Mouse (Mus musculus) CD4-positive helper T cell, adult 2 months (primary cell): ENCODE results near the gene Insrr.
"Not testable (repeated sequence)": the region's sequence is repeated elsewhere in the genome, so short reads cannot be mapped to it uniquely, and the experiment has no call there.

Source experiments
- DNase-seq: peaks from one replicate; pipeline ENCODE4 v3.0.0-alpha.2; 2012; ENCODE audit warnings: low read depth, missing footprints, low spot score

Gene Insrr

DNA sequence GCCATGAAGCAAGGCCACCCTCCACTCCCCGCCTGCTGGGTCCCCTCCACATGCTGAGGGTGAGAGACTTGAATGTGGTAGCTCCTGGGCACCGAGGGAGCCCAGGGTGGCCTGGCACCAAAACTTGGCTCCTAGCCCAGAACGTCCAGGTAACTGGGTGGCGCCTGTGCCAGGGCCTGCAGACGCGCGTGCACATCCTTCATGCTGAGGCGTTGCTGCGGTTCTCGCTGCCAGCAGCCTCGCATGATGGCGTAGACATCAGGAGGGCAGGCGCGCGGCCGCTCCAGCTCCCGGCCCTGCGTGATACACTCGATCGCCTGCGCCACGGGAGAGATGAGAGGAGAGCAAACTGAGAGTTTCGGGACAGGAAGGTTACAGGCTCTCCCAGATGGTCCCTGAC, 18.5 kb upstream of the Insrr start:
- no peak for DNase-seq

DNA sequence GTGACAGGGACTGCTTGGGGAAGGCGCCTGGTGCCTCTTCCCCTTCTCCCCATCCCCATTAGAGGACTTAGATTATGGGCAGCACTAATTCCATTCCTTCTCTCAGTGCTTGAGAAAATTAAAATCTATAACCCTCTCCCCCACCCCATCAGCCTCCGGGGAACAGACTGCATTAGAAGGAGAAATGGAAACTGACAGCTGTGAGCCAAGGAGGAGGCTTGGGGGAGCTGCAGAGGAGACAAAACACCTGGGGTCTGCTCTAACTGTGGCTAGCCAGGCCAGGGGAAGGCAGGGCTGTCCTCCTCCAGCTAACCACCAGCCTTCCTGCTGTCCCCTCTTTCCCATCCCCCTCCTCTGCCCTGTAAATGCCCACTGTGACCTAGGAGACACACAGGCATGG, 17.7 kb upstream of the Insrr start:
- DNase-seq = no peak

DNA sequence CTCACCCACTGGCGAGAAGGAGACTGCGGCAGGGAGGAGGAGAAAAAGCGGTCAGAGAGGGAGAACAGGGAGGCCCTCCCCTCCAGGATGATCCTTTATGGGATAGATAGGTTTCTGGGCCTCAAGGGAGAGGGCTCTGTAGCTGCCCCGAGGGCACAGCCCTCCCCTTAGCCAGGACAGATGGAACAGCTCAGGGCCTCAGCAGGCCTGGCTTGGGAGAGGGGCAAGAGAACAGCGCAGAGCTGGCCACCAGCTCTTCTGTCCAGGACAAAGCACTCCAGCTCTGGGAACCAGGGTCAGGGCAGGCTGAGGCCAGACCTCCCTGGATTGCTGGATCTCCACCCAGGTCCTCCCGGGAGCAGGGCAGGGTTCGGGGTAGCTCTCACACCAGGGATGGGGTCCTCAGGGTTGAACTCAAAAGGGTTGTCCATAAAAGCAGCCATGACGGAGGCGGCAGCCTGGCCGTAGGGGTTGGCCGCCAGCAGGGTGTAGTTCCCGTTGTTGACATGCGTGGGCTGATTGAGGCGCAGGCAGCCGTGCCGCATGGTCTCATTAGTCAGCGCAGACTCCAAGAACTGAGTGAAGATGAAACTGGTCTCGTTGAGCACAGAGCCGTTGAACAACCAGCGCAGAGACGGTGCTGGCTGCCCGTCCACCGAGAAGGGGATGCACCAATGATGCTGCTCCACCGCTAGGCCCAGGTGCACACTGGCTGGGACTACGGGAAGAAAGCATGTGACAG, 13.3 kb upstream of the Insrr start:
- DNase-seq = no peak

DNA sequence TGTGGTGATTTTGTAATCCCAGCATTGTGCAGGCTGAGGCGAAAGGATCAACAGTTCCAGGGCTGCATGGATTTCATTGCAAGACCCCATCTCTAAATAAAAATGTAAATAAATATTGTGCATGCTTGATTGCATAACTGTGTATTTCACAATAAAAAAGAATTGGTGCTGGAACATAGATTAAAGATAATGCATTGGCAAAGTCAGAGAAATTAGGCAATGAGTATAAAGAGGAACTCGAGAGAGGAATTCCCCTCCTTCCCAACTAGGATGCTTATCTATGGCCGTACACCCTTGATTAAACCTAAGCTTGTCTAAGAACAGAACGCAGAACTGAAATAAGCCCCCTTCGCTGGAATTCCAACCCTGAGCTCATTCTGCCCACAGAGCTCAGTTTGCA, 11.6 kb upstream of the Insrr start:
- no peak for DNase-seq

DNA sequence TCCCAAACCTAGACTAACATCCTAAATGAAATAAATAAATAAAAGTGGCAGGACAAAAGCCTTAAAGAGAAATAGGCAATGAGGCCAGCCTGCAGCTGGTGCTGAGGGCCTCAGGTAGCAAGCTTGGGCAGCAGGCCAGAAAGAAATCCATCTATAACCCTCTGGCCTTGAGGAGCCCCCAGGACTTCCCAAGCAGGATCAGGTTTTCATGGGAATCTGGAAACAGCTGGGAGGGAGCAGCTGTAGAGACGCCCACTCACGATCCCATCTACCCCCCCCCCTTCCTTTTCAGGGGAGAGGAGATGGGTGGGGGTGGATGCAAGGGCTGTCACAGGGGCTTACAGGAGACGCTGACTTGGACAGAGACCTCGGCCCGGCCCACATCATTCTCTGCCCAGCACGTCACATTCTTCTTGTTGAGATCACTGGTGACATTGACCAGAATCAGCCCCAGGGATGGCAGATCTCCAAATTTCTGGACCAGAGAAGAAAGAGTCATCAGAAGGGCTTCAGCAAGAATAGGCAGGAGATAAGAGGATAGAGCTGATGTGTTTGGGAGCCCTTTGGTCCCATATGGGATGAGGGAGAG, 11.0 kb upstream of the Insrr start:
- DNase-seq = no peak

DNA sequence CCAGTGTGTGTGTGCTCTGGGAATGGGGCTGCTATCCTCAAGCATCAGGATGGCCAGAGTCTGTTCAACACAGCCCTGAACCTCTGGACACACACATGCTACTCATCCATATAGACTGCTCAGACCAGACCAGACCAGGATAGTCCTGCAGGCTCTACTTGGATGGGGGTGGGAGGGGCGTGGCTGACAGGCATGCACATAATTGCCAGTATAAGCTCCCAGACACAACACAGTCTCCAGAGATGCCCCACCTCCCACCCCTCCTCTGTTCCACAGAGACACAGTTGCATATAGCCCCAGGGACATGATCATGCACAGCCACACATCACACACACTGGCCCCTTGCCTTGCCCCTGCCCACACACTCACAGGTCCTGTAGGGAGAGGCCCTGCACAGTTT, 7.5 kb upstream of the Insrr start:
- DNase-seq = no peak

DNA sequence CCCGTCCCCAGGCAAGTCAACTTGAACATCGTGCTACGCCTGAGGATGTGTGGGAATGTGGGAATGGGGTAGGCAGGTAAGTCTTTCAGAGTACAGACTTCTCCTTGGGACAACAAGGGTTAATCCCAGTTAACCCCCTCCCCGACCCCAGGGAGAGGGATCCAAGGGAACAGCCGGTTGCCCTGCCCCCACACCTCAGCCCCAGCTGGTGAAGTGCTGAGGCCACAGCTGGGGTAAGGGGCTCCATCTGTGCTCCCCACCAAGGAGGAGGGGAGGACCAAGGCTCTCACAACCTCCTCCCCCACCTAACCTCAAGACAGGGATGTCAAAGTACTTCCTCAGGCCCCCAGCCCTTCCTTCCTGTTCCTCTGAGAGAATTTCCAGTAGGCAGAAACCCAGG, 7.0 kb upstream of the Insrr start:
- DNase-seq = no peak

DNA sequence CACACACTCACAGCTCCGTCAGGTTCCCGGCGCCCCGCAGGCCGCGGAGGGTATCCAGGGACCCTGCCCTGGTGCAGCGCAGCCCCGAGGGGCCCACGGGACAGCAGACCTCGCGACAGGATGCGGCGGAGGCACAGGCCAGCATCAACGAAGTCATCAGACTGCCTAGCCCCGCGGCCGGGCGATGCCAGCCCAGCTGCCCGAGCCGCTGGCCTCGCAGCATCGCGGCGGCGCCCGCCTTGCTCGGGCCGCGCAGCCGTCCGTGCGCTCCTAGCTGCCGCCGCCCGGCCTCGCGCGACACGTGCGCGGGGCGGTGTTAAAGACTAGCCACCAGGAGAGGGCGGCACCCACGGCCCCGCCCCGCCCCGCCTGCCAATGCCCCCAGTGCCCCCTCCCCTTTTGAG, 1.8 kb upstream of the Insrr start, which contains the start of gene Ntrk1:
Gene Ntrk1, minus strand, starts transcription at position 241 of the 404 bp plus-strand sequence.
- no peak for DNase-seq

DNA sequence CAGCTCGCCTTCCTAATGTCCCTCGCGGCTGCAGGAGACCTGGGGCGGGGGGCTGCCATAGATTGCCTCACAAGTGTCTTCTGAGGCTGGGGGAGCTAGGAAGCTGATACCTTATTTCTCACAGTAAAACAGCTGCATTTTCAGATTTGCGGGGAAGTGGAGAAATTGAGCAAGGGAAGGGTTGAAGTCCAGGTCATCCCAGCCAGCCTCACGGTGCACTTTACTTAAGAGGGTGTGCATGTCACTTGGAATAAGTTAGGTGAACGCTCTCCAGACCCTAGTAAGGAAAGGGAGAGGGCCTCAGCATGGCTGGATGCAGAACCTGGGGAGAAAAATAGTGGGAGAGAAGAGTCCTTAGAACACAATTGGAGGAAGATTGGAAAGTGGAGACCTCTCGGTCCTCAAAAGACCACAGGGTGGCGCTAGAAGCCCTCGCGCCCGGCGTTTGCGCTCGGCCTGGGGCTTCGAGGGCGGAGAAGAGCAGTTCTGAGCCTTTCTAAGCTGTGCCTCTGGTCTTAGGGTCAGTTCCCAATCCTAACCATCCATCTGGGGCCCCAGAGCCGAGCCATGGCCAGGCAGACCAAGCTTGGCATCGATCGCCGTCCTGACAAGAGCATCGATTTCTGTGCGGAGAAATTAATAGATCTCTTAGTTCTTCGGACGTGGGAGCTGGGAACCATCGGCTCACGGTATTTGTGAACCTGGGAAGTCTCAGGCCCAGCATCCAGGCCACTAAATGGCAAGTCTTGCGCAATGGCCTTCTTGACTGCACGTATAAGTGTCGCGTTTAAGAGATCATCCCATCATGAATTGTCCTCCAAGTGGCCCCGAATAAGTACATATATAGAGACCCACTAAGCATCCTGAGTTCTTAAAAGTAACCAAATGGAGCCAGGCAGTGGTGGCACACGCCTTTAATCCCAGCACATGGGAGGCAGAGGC, 1.1 kb upstream of the Insrr start:
- DNase-seq = peak; percentile 59

DNA sequence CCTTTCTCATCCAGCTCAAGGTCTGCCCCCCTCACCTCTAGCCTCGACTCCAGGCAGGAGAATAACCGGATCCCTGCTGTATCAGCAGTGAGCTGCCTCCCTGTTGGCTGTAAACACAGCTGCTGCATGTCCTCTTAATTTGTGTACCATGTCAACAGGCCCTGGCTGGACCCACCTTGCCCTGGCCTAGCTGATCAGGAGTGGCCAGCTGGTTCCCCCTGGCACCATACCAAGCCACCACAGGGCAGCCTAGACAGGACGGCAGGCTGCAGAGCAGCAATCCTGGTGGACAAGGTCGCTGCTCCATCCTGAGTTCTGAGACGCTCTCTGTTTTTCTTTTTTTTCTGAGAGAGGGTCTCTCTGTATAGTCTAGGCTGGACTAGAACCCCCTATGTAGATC, 4.9 kb downstream of the Insrr start:
- DNase-seq = no peak

DNA sequence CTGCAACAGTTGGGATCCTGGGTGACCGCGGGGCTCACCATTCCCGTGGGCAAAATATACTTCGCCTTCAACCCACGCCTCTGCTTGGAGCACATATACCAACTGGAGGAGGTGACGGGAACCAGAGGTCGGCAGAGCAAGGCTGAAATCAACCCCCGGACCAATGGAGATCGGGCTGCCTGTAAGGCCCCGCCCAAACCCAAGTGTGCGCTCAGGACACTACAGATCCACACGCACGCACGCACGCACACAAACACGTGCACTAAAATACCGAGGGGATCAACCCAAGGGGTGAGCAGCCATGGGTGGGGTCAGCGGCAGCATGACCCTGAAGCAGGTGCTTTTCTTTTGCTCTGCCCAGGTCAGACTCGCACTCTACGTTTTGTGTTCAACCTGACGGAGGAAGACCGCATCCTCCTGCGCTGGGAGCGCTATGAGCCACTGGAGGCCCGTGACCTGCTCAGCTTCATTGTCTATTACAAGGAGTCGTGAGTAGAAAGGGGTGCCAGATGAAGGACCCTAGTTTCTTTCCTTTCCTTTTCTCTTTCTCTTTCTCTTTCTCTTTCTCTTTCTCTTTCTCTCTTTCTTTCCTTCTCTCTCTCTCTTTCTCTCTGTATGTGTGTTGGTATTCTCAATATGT, 7.4 kb downstream of the Insrr start:
- DNase-seq = peak; percentile 43

DNA sequence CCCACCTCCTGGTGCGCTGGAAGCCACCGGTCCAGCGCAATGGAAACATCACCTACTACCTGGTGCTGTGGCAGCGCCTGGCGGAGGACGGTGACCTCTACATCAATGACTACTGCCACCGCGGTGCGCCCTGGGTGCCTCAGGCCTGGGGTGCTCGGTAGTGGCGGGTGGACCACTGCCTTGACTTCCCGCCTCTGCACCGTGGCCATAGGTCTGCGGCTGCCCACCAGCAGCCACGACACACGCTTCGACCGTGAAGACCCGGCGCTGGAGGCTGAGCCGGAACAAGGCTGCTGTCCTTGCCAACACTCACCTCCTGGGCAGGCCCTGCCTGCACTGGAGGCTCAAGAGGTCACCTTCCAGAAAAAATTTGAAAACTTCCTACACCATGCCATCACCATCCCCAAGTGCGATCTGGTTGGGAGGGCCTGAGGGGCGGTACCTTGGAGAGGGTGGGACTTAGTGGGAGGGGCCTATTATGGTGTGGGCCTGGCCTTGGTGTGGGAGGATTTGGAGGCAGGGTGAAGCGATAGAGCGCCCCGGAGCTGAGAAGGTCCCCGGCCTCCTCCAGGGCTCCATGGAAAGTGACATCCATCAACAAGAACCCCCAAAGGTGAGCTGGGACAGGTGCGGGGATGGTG, 12.7 kb downstream of the Insrr start:
- DNase-seq = no peak

DNA sequence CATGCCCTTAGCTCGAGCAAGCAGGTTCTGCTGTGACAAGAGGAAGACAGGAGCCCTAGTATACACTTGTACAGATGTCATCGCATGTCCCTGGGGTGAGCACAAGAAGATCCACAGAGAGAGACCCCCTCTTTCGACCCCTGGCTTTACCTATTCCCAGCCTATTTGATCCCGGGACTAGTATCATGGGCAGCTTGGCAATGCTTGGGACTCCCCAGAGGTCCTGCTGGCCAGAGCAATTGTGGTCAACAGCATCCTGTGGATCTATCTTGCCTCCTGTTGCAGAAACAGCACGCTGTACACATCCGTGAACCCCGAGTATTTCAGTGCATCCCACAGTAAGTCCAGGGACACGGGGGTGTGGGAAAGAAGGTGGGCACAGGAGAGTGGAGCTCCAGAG, 14.5 kb downstream of the Insrr start:
- no peak for DNase-seq

DNA sequence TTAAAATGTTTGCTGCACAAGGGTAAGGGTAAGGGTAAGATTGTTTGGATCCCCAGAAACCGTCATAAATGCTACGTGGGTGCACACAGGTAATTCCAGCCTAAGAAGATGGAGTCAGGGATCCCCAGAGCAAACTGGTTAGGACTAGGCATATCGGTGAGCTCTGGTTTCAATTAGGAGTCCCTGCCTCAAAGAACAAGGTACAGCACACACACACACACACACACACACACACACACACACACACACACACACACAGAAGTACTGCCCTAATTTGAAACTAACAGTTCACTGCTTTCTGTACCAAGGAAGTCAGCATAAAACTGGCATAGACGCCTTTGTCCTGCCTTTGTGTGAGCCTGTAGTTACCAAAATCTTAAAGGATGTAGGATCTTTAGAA, 15.7 kb downstream of the Insrr start:
- DNase-seq = no peak

DNA sequence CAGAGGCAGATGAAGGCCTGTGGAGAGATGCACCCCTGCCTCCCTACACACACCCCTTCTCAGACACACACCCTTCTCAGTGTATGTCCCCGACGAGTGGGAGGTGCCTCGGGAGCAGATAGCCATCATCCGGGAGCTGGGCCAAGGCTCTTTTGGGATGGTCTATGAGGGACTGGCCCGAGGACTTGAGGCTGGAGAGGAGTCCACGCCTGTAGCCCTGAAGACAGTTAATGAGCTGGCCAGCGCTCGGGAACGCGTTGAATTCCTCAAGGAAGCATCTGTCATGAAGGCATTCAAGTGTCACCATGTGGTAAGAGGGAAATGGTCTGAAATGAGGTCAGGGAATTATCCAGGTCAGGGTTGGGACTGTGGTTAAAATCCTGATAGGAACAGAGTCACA, 16.1 kb downstream of the Insrr start:
- DNase-seq = no peak

DNA sequence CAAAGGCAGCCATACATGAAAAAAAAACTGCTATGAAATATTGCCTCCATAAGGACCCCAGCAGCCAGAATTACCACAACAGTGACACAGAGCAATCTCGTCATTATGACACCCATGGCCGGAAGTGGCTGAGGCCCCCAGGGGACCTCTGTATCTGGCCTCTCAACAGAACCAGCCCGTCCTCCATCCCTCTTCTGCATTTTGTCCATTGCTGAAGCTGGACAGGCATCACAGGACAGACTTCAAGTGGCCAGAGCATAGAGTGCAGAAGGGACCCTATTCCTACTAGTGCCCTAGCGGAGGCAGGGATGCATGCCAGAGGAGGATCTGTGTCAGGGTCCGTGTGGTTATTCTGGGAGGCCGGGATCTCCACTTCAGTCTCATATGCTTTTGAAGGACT, 19.4 kb downstream of the Insrr start:
- DNase-seq = no peak

DNA sequence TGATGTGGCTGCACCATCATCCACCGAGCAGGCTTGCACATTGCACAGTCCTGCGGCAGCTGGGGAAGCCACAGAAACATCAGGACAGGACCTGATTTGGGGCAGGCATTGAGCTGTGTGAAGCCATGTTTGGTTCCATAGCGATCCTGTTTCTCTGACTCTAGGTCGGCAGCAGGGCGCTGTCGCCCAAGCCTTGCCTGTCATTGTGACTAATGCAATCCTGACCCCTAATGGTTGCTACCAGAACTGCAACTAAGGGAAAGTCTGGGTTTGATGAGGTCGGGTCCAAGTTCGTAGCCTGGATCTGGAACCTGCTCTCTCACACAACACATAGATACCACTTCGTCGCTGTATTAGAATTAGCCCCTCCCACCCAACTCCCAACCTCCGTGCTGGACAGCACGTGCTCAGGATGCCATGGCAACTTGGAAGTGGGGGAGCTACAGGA, 19.9 kb downstream of the Insrr start:
- DNase-seq = peak; percentile 77

DNA sequence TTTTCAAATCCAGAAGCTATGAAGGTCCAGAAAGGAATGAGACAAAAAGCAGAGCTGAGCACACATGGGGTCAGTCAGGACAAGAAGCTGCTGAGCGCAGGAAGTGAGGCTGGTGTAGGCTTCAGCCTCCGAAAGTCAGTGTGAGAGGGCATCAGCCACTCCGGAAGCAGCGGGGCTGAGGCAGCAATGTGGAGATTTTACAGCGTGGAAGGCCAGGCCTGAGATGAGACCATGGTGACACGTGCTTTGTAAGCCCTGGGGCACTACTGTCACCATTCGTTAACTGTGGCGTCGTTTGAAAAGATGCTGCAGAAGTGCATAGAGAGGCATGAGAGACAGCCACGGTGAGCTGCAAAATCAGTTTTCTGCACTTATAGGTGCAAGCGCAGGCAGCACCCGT, 21.5 kb downstream of the Insrr start:
- DNase-seq = no peak

DNA sequence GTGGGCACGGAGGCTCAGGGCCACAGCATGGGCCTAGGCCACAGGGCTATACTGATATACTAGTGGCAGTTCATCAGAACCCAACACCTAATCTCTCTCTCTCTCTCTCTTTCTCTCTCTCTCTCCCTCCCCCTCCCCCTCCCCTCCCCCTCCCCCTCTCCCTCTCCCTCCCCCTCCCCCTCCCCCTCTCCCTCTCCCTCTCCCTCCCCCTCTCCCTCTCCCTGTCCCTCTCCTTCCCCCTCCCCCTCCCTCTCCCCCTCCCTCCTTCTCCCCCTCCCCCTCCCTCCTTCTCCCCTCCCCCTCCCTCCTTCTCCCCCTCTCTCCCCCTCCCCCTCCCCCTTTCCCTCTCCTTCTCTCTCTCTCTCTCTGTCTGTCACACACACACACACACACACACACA, 27.5 kb downstream of the Insrr start, which contains the start of gene Pear1:
Gene Pear1, minus strand, starts transcription at position 101 of the 400 bp plus-strand sequence.
- DNase-seq = not testable (repeated sequence)

DNA sequence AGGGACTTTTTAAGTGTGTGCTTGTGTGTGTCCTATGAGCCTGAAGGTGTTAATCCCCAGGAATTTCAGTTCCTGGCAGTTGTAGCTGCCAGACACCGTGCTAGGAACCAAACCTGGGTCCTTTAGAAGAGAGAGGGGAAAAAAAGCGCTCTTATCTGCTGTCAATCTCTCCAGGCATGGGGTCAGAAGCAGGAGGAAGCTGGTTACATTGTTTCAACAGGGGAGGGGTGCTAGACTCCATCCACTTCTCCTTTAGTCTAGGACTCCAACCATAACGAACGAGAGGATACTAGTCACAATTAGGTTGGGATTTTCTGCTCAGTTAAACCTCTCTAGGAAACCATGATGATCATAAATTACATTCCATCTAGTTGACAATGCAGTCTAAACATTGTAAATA, 31.7 kb downstream of the Insrr start:
- no peak for DNase-seq

DNA sequence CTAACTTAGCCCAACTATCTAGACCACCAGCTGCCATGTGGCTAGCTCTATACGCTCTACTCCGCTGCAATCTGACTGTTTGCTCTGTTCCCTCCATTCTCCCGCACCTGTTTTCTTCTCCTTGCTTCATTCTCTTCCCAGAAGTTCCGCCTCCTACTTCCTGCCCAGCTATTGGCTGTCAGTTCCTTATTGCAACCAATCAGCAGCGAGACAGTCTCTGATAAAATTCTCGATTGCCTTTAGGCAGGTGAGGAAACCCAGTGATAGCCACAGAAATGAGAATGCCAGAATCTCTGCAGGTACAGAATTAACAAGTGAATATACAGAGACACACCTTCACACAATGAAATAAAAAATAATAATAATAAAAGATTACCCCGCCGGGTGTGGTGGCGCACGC, 32.3 kb downstream of the Insrr start:
- DNase-seq = no peak
